Mouse (Mus musculus) midbrain, embryonic 14.5 days (tissue): ENCODE results near the gene Gtf3a. TPM values are rescaled to one million over a fixed set of nuclear protein-coding genes. Genes with fewer than 3 reads are reported as not detected.
A peak's percentile ranks its signal among the peaks of the same experiment; 100 is the strongest.
"Not testable (repeated sequence)": the region's sequence is repeated elsewhere in the genome, so short reads cannot be mapped to it uniquely, and the experiment has no call there.

Experiments
- ATAC-seq: fragments of 200-750 bp; cut with Nextera tagmentation; 2 replicates; pipeline ENCODE4 v1.8.0; 2017; ENCODE audit warnings: moderate number of reproducible peaks, moderate library complexity; ENCODE audit not compliant: low FRiP score, low TSS enrichment
- DNase-seq: peaks from one replicate; pipeline ENCODE4 v3.0.0-alpha.2; 2015
- H3K27ac ChIP-seq: fragments of 300-500 bp; sonication (generic); replicated peaks from 2 replicates; pipeline ENCODE4 v1.5.1; 2014; ENCODE audit warnings: mild to moderate bottlenecking, low read depth, low read length, moderate library complexity
- H3K27me3 ChIP-seq: fragments of 300-500 bp; sonication (generic); 2 replicates; pipeline ENCODE4 v1.6.1; 2014; ENCODE audit warnings: low read length, control low read depth, mixed read lengths; ENCODE audit not compliant: control insufficient read depth, insufficient read depth
- H3K36me3 ChIP-seq: fragments of 300-500 bp; sonication (generic); 2 replicates; pipeline ENCODE4 v1.6.1; 2014; ENCODE audit warnings: low read length, control low read depth; ENCODE audit not compliant: control insufficient read depth, insufficient read depth
- H3K4me1 ChIP-seq: fragments of 300-500 bp; sonication (generic); 2 replicates; pipeline ENCODE4 v1.6.1; 2014; ENCODE audit warnings: mild to moderate bottlenecking, antibody characterized with exemption, low read length, control low read depth; ENCODE audit not compliant: control insufficient read depth, insufficient read depth
- H3K4me2 ChIP-seq: fragments of 300-500 bp; sonication (generic); 2 replicates; pipeline ENCODE4 v1.6.1; 2014; ENCODE audit warnings: mild to moderate bottlenecking, low read length, moderate library complexity
- H3K4me3 ChIP-seq: fragments of 300-500 bp; sonication (generic); replicated peaks from 2 replicates; pipeline ENCODE4 v1.5.1; 2014; ENCODE audit warnings: low read depth, low read length
- H3K9ac ChIP-seq: fragments of 300-500 bp; sonication (generic); replicated peaks from 2 replicates; pipeline ENCODE4 v1.6.1; 2014; ENCODE audit warnings: mild to moderate bottlenecking, low read length, moderate library complexity
- H3K9me3 ChIP-seq: fragments of 300-500 bp; sonication (generic); 2 replicates; pipeline ENCODE4 v1.6.1; 2016; ENCODE audit warnings: low read length, control low read depth, mixed read lengths; ENCODE audit not compliant: control insufficient read depth
- WGBS: fragments of 180-500 bp; shearing (Covaris S2); extraction: QIAGEN DNeasy Blood & Tissue Kit; methylation state at CpG from one replicate; pipeline ENCODE4 v1.1.7; 2014; 5-methylcytosine and 5-hydroxymethylcytosine counted together
- polyA plus RNA-seq: library from polyadenylated mRNA; unstranded; fragments of >200 nt; fragmentation: Nextera tagmentation; extraction: Ambion mirVana; gene quantifications from 2 replicates; pipeline ENCODE4 v1.2.1, GENCODE M21; 2014

Gene Gtf3a
- polyA plus RNA-seq, 1 experiment from 2014 or later, result 102 TPM

DNA sequence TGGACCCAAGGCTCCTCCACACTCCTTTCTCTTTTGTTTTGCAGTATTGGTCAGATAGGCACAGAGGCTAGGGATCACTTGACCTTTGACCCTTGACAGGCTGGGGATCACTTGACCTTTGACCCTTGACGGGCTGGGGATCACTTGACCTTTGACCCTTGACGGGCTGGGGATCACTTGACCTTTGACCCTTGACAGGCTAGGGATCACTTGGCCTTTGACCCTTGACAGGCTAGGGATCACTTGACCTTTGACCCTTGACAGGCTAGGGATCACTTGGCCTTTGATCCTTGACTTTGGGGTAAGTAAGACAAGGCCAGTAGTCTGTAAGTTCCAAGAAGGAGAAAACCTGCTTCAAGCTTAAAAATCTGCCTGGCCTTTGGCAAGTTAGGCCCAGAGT is 6.5 kb upstream of the Gtf3a start:
- not testable (repeated sequence) for ATAC-seq, H3K9ac ChIP-seq, H3K27me3 ChIP-seq, H3K27ac ChIP-seq, H3K4me3 ChIP-seq, H3K9me3 ChIP-seq, H3K36me3 ChIP-seq, H3K4me1 ChIP-seq, H3K4me2 ChIP-seq
- 21% methylated on average over 2 of the region's 2 CpGs for WGBS
- DNase-seq, result peak; percentile 40

DNA sequence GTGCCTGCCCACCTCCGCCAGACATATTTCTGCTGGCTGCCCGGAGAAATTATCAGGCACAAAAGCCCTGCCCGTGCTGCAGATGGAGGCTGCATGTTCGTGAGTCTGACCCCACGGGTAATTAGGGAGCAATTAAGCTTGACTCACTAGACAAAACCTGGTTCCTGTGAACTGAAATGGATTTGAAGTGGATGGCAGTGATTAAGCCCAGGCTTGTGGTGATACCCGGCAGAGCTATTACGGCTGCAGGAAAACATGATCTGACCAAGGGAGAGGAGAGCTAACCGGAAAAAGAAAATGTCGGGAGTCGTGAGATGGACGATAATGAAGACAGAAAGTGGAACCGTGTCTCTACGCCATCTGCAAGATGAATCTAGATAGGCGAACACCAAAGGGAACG is 5.5 kb upstream of the Gtf3a start:
- no peaks in the 10 kb centered on the region for H3K9me3 ChIP-seq
- H3K4me3 ChIP-seq, result no peak overlapping the region
- H3K27ac ChIP-seq, result no peak overlapping the region
- no peak overlapping the region for H3K9ac ChIP-seq
- H3K27me3 ChIP-seq, result no peaks in the 10 kb centered on the region
- no peaks in the 10 kb centered on the region for H3K36me3 ChIP-seq
- ATAC-seq (no peak), DNase-seq (no peak)
- no peaks in the 10 kb centered on the region for H3K4me1 ChIP-seq
- H3K4me2 ChIP-seq, result no peak overlapping the region
- 83% methylated on average over 15 of the region's 15 CpGs for WGBS

DNA sequence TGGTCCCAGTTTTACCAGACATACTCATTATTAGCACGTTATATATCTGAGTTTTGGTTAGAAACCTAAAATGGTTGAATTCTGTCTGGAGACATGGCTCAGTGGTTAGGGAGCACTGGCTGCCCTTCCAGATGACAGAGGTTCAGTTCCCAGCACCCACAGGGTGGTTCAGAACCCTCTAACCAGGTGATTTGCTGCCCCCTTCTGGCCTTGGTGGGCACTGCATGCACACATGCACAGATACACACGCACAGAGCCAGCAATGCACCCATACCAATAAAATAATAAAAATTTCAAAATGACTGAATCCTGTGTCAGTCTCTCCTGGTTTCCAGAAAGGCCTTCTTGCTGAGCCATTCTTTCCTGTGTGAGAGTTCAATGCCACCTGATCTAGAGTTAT is 3.9 kb upstream of the Gtf3a start:
- Histone ChIP-seq H3K36me3 (no peaks in the 10 kb centered on the region), H3K4me2 (no peak overlapping the region), H3K9ac (no peak overlapping the region), H3K27me3 (no peaks in the 10 kb centered on the region), H3K9me3 (no peaks in the 10 kb centered on the region), H3K27ac (no peak overlapping the region), H3K4me3 (no peak overlapping the region), H3K4me1 (peaks cover 7% of the 10 kb centered on the region; the same call in 1 of the 2 replicates)
- DNase-seq, result no peak
- ATAC-seq, result no peak
- WGBS, result 96% methylated on average over 2 of the region's 2 CpGs

- no peak for ATAC-seq
- Histone ChIP-seq H3K36me3 (peaks cover 10% of the 10 kb centered on the region), H3K4me2 (no peak overlapping the region), H3K9ac (no peak overlapping the region), H3K27ac (no peak overlapping the region), H3K27me3 (no peaks in the 10 kb centered on the region), H3K9me3 (no peaks in the 10 kb centered on the region), H3K4me3 (no peak overlapping the region), H3K4me1 (peaks cover 9% of the 10 kb centered on the region; the same call in 1 of the 2 replicates)
- DNase-seq, result no peak
- WGBS, result 91% methylated on average over 9 of the region's 9 CpGs
Measured at GRCm38 (mm10) chr5:146946682-146947081, 1.8 kb upstream of the Gtf3a start.

DNA sequence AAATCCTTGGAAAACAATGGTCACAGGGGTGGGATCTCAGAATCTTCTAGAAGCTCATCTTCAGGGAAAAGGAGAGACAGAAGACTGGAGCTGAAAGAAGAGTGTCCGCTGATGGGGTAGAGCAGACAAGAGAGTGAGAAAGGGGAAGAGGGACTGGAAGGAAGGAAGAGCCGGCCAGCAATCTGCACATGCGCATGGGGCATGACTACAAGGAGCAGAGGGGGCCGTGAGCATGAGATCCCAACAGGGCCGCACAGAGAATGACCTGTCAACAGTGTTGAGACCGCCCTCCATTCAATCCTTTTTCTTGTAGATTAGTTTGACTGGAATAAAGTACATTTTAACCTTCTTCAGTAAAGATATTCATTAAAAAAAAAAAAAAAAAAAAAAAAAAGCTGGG is 960 bp upstream of the Gtf3a start:
- Histone ChIP-seq H3K4me2 (no peak overlapping the region), H3K4me3 (no peak overlapping the region), H3K9me3 (no peaks in the 10 kb centered on the region), H3K27me3 (no peaks in the 10 kb centered on the region), H3K4me1 (peaks cover 9% of the 10 kb centered on the region; the same call in 1 of the 2 replicates), H3K36me3 (peaks cover 18% of the 10 kb centered on the region), H3K9ac (no peak overlapping the region), H3K27ac (no peak overlapping the region)
- WGBS, result 96% methylated on average over 6 of the region's 6 CpGs
- no peak for ATAC-seq
- DNase-seq, result no peak

- peak overlapping the region; percentile 79 for H3K4me3 ChIP-seq
- peak overlapping the region; percentile 95 for H3K4me2 ChIP-seq
- ATAC-seq (no peak), DNase-seq (no peak)
- no peaks in the 10 kb centered on the region for H3K27me3 ChIP-seq
- peaks cover 24% of the 10 kb centered on the region for H3K36me3 ChIP-seq
- peaks cover 9% of the 10 kb centered on the region; the same call in 1 of the 2 replicates for H3K4me1 ChIP-seq
- H3K9ac ChIP-seq, result peak overlapping the region; percentile 80
- 26% methylated on average over 10 of the region's 10 CpGs for WGBS
- H3K9me3 ChIP-seq, result no peaks in the 10 kb centered on the region
- peak overlapping the region; percentile 67 for H3K27ac ChIP-seq
Measured at GRCm38 (mm10) chr5:146948041-146948507, 383 bp upstream of the Gtf3a start.

GRCm38 (mm10) chr5:146954576-146954975 is 6.1 kb downstream of the Gtf3a start:
- no peaks in the 10 kb centered on the region for H3K9me3 ChIP-seq
- ATAC-seq, result no peak
- no peaks in the 10 kb centered on the region for H3K27me3 ChIP-seq
- no peak overlapping the region for H3K27ac ChIP-seq
- no peak overlapping the region for H3K9ac ChIP-seq
- DNase-seq, result no peak
- H3K4me3 ChIP-seq, result no peak overlapping the region
- H3K4me1 ChIP-seq, result peaks cover 2% of the 10 kb centered on the region; the same call in 1 of the 2 replicates
- WGBS, result 90% methylated on average over 7 of the region's 7 CpGs
- peaks cover 84% of the 10 kb centered on the region for H3K36me3 ChIP-seq
- no peak overlapping the region for H3K4me2 ChIP-seq

DNA sequence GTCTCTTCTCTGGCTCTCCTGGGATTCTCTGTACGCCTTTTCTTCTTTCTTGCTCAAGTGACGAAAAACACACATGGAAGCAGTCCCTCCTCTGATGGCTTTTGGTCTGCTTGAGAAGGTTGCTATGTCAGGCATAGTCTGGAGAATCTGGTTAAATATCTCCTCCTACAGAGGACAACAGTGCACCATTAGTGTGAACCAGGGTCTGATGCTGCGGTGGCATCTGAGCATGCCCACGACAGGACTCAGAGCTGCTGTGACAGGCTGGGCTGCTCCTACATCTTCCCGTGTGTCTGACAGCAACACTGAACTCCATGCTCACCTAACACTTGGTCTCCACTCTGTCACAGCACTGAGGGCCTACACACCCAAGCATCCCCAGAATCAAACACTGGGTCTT is 7.2 kb downstream of the Gtf3a start:
- Histone ChIP-seq H3K27ac (no peak overlapping the region), H3K36me3 (peaks cover 87% of the 10 kb centered on the region), H3K4me3 (no peak overlapping the region), H3K4me1 (no peaks in the 10 kb centered on the region), H3K4me2 (no peak overlapping the region), H3K9ac (no peak overlapping the region), H3K27me3 (no peaks in the 10 kb centered on the region), H3K9me3 (no peaks in the 10 kb centered on the region)
- WGBS, result 87% methylated on average over 5 of the region's 5 CpGs
- DNase-seq (no peak), ATAC-seq (no peak)

GRCm38 (mm10) chr5:146956678-146957077 is 8.2 kb downstream of the Gtf3a start:
- no peak overlapping the region for H3K9ac ChIP-seq
- no peak for ATAC-seq
- no peak overlapping the region for H3K4me2 ChIP-seq
- no peak for DNase-seq
- H3K4me1 ChIP-seq, result no peaks in the 10 kb centered on the region
- WGBS, result 93% methylated on average over 18 of the region's 18 CpGs
- H3K9me3 ChIP-seq, result no peaks in the 10 kb centered on the region
- H3K4me3 ChIP-seq, result no peak overlapping the region
- peaks cover 77% of the 10 kb centered on the region for H3K36me3 ChIP-seq
- H3K27ac ChIP-seq, result no peak overlapping the region
- H3K27me3 ChIP-seq, result no peaks in the 10 kb centered on the region
